Mouse (Mus musculus): ENCODE data around the gene Jup. TPM values are rescaled to one million over a fixed set of nuclear protein-coding genes. Genes with fewer than 3 reads are reported as not detected.

The Jup gene
- polyA plus RNA-seq, 1 experiment from 2014 or later: 106 TPM

- Histone ChIP-seq H3K27ac (ENCODE audit: low read depth) (no peak overlapping the region), H3K9ac (ENCODE audit: low read length) (no peak overlapping the region), H3K9me3 (ENCODE audit: control insufficient read depth, low read length) (no peaks in the 10 kb centered on the region), H3K4me1 (replicated peaks; ENCODE audit: control insufficient read depth, insufficient read depth, low read length) (no peaks in the 10 kb centered on the region), H3K27me3 (replicated peaks; ENCODE audit: control insufficient read depth, insufficient read depth, low read length) (no peaks in the 10 kb centered on the region), H3K4me2 (ENCODE audit: low read length) (no peak overlapping the region), H3K4me3 (ENCODE audit: low read depth, low read length) (no peak overlapping the region), H3K36me3 (ENCODE audit: control insufficient read depth, insufficient read depth, low read length) (peaks cover 90% of the 10 kb centered on the region)
- no peak for DNase-seq (ENCODE audit: low spot score)
- WGBS: 92% methylated on average over 21 of the region's 21 CpGs
- no peak for ATAC-seq (replicated peaks; ENCODE audit: low FRiP score, low TSS enrichment, low read depth)
Observed at GRCm38 (mm10) chr11:100376746-100377389, 20.7 kb downstream of the Jup start.

- Histone ChIP-seq H3K27me3 (replicated peaks; ENCODE audit: control insufficient read depth, insufficient read depth, low read length) (no peaks in the 10 kb centered on the region), H3K4me3 (ENCODE audit: low read depth, low read length) (no peak overlapping the region), H3K9ac (ENCODE audit: low read length) (no peak overlapping the region), H3K36me3 (ENCODE audit: control insufficient read depth, insufficient read depth, low read length) (peaks cover 89% of the 10 kb centered on the region), H3K9me3 (ENCODE audit: control insufficient read depth, low read length) (no peaks in the 10 kb centered on the region), H3K4me1 (replicated peaks; ENCODE audit: control insufficient read depth, insufficient read depth, low read length) (no peaks in the 10 kb centered on the region), H3K27ac (ENCODE audit: low read depth) (no peak overlapping the region), H3K4me2 (ENCODE audit: low read length) (no peak overlapping the region)
- DNase-seq (ENCODE audit: low spot score): no peak
- 78% methylated on average over 4 of the region's 4 CpGs for WGBS
- ATAC-seq (replicated peaks; ENCODE audit: low FRiP score, low TSS enrichment, low read depth): no peak
Observed at GRCm38 (mm10) chr11:100376005-100376404, 21.6 kb downstream of the Jup start.

- Histone ChIP-seq H3K9ac (ENCODE audit: low read length) (no peak overlapping the region), H3K27ac (ENCODE audit: low read depth) (no peak overlapping the region), H3K9me3 (ENCODE audit: control insufficient read depth, low read length) (no peaks in the 10 kb centered on the region), H3K4me2 (ENCODE audit: low read length) (no peak overlapping the region), H3K4me3 (ENCODE audit: low read depth, low read length) (no peak overlapping the region), H3K36me3 (ENCODE audit: control insufficient read depth, insufficient read depth, low read length) (peaks cover 89% of the 10 kb centered on the region), H3K4me1 (replicated peaks; ENCODE audit: control insufficient read depth, insufficient read depth, low read length) (no peaks in the 10 kb centered on the region), H3K27me3 (replicated peaks; ENCODE audit: control insufficient read depth, insufficient read depth, low read length) (no peaks in the 10 kb centered on the region)
- ATAC-seq (replicated peaks; ENCODE audit: low FRiP score, low TSS enrichment, low read depth) (no peak), DNase-seq (ENCODE audit: low spot score) (no peak)
- WGBS: 89% methylated on average over 9 of the region's 9 CpGs
Observed at GRCm38 (mm10) chr11:100375127-100375526, 22.4 kb downstream of the Jup start.

GRCm38 (mm10) chr11:100371981-100372558, 25.5 kb downstream of the Jup start:
- Histone ChIP-seq H3K36me3 (ENCODE audit: control insufficient read depth, insufficient read depth, low read length) (peaks cover 70% of the 10 kb centered on the region), H3K27me3 (replicated peaks; ENCODE audit: control insufficient read depth, insufficient read depth, low read length) (no peaks in the 10 kb centered on the region), H3K9ac (ENCODE audit: low read length) (no peak overlapping the region), H3K4me2 (ENCODE audit: low read length) (no peak overlapping the region), H3K4me1 (replicated peaks; ENCODE audit: control insufficient read depth, insufficient read depth, low read length) (no peaks in the 10 kb centered on the region), H3K9me3 (ENCODE audit: control insufficient read depth, low read length) (no peaks in the 10 kb centered on the region), H3K27ac (ENCODE audit: low read depth) (no peak overlapping the region), H3K4me3 (ENCODE audit: low read depth, low read length) (no peak overlapping the region)
- no peak for ATAC-seq (replicated peaks; ENCODE audit: low FRiP score, low TSS enrichment, low read depth)
- WGBS: 75% methylated on average over 7 of the region's 8 CpGs
- DNase-seq (ENCODE audit: low spot score): no peak

- Histone ChIP-seq H3K9ac (ENCODE audit: low read length) (no peak overlapping the region), H3K4me1 (replicated peaks; ENCODE audit: control insufficient read depth, insufficient read depth, low read length) (no peaks in the 10 kb centered on the region), H3K27me3 (replicated peaks; ENCODE audit: control insufficient read depth, insufficient read depth, low read length) (no peaks in the 10 kb centered on the region), H3K4me3 (ENCODE audit: low read depth, low read length) (no peak overlapping the region), H3K4me2 (ENCODE audit: low read length) (no peak overlapping the region), H3K9me3 (ENCODE audit: control insufficient read depth, low read length) (no peaks in the 10 kb centered on the region), H3K27ac (ENCODE audit: low read depth) (no peak overlapping the region), H3K36me3 (ENCODE audit: control insufficient read depth, insufficient read depth, low read length) (peaks cover 48% of the 10 kb centered on the region)
- ATAC-seq (replicated peaks; ENCODE audit: low FRiP score, low TSS enrichment, low read depth) (no peak), DNase-seq (ENCODE audit: low spot score) (no peak)
- 76% methylated on average over 8 of the region's 8 CpGs for WGBS
Observed at GRCm38 (mm10) chr11:100369822-100370221, 27.7 kb downstream of the Jup start.

- 68% methylated on average over 7 of the region's 7 CpGs for WGBS
- peaks cover 43% of the 10 kb centered on the region for H3K36me3 ChIP-seq (ENCODE audit: control insufficient read depth, insufficient read depth, low read length)
Observed at GRCm38 (mm10) chr11:100369145-100369544, 28.4 kb downstream of the Jup start.

GRCm38 (mm10) chr11:100362979-100363562, 34.5 kb downstream of the Jup start:
- no peak overlapping the region for H3K4me2 ChIP-seq (ENCODE audit: low read length)
- DNase-seq (ENCODE audit: low spot score) (peak; percentile 85), ATAC-seq (replicated peaks; ENCODE audit: low FRiP score, low TSS enrichment, low read depth) (peak; percentile 33; the same call in 1 of the 2 replicates)
- 0 out of 2 replicates have a peak, but pooled peaks cover 3% of the 10 kb centered on the region for H3K4me1 ChIP-seq (replicated peaks; ENCODE audit: control insufficient read depth, insufficient read depth, low read length)
- no peak overlapping the region for H3K9ac ChIP-seq (ENCODE audit: low read length)
- H3K27ac ChIP-seq (ENCODE audit: low read depth): no peak overlapping the region
- no peaks in the 10 kb centered on the region for H3K9me3 ChIP-seq (ENCODE audit: control insufficient read depth, low read length)
- H3K4me3 ChIP-seq (ENCODE audit: low read depth, low read length): no peak overlapping the region
- 15% methylated on average over 12 of the region's 12 CpGs for WGBS
- no peaks in the 10 kb centered on the region for H3K36me3 ChIP-seq (ENCODE audit: control insufficient read depth, insufficient read depth, low read length)
- H3K27me3 ChIP-seq (replicated peaks; ENCODE audit: control insufficient read depth, insufficient read depth, low read length): 0 out of 2 replicates have a peak, but pooled peaks cover 12% of the 10 kb centered on the region

More at GRCm38 (mm10) chr11:100369145-100369544, 28.4 kb downstream of the Jup start:
- Histone ChIP-seq H3K9ac (ENCODE audit: low read length) (no peak overlapping the region), H3K27me3 (replicated peaks; ENCODE audit: control insufficient read depth, insufficient read depth, low read length) (no peaks in the 10 kb centered on the region), H3K27ac (ENCODE audit: low read depth) (no peak overlapping the region), H3K4me1 (replicated peaks; ENCODE audit: control insufficient read depth, insufficient read depth, low read length) (no peaks in the 10 kb centered on the region), H3K9me3 (ENCODE audit: control insufficient read depth, low read length) (no peaks in the 10 kb centered on the region), H3K4me3 (ENCODE audit: low read depth, low read length) (no peak overlapping the region), H3K4me2 (ENCODE audit: low read length) (no peak overlapping the region)
- ATAC-seq (replicated peaks; ENCODE audit: low FRiP score, low TSS enrichment, low read depth) (no peak), DNase-seq (ENCODE audit: low spot score) (no peak)

- no peak overlapping the region for H3K4me2 ChIP-seq (ENCODE audit: low read length)
- H3K27ac ChIP-seq (ENCODE audit: low read depth): no peak overlapping the region
- 0 out of 2 replicates have a peak, but pooled peaks cover 3% of the 10 kb centered on the region for H3K4me1 ChIP-seq (replicated peaks; ENCODE audit: control insufficient read depth, insufficient read depth, low read length)
- peak; percentile 61 for ATAC-seq (replicated peaks; ENCODE audit: low FRiP score, low TSS enrichment, low read depth)
- DNase-seq (ENCODE audit: low spot score): peak; percentile 96
- no peaks in the 10 kb centered on the region for H3K9me3 ChIP-seq (ENCODE audit: control insufficient read depth, low read length)
- no peak overlapping the region for H3K4me3 ChIP-seq (ENCODE audit: low read depth, low read length)
- no peaks in the 10 kb centered on the region for H3K36me3 ChIP-seq (ENCODE audit: control insufficient read depth, insufficient read depth, low read length)
- H3K27me3 ChIP-seq (replicated peaks; ENCODE audit: control insufficient read depth, insufficient read depth, low read length): peaks cover 14% of the 10 kb centered on the region
- no peak overlapping the region for H3K9ac ChIP-seq (ENCODE audit: low read length)
- 13% methylated on average over 8 of the region's 8 CpGs for WGBS
Observed at GRCm38 (mm10) chr11:100362209-100362978, 35.2 kb downstream of the Jup start.
